Comparison of ENCODE assay signal across 10 mouse cellular contexts in genomic region chr4:63408247-63408646, GRCm38 (mm10). TPM values are rescaled to one million over a fixed set of nuclear protein-coding genes. Genes with fewer than 3 reads are reported as not detected.
A peak's percentile ranks its signal among the peaks of the same experiment; 100 is the strongest.
DNase-seq lines count a peak whose midpoint lies in the region; ATAC-seq and TF ChIP-seq lines count a peak whose summit lies in the region.
"Had no signal": no experiment of that assay in that cellular context is flagged by ENCODE, and none has a peak within 500 bp of the region (broad histone marks: within the 10 kb centered on the region; RNA-seq: fewer than 3 reads in every experiment).

No protein-coding gene starts in this region.

- H3K4me3 ChIP-seq in spleen, adult 2 months (ENCODE audit: extremely low read depth, insufficient read depth, insufficient read length) = no peak overlapping the region
- H3K4me3 ChIP-seq in limb, embryonic 15.5 days = no peak overlapping the region

- no peak for ATAC-seq in limb, embryonic 15.5 days (ENCODE audit: insufficient number of reproducible peaks, low FRiP score, low TSS enrichment, low read depth)
- ATAC-seq in megakaryocyte, adult 5-6 weeks (ENCODE audit: poor library complexity, severe bottlenecking) = no peak

- peaks cover 42% of the 10 kb centered on the region for H3K4me1 ChIP-seq in spleen, adult 2 months (ENCODE audit: control insufficient read depth, insufficient read depth, insufficient read length)
- H3K4me1 ChIP-seq in limb, embryonic 15.5 days = peaks cover 55% of the 10 kb centered on the region

- H3K27ac ChIP-seq in spleen, adult 2 months (ENCODE audit: insufficient read depth, low read length) = peak overlapping the region; percentile 52
- H3K27ac ChIP-seq in limb, embryonic 15.5 days = peak overlapping the region; percentile 23; the same call in 1 of the 2 replicates
- H3K27ac ChIP-seq: kidney, postnatal 0 days had no signal

- no peak for TF ChIP-seq CTCF in spleen, adult 2 months (IDR thresholded peaks at IDR 0.05; ENCODE audit: extremely low read depth, insufficient read depth, insufficient read length, insufficient replicate concordance)

- no peaks in the 10 kb centered on the region for H3K27me3 ChIP-seq in spleen, adult 2 months (ENCODE audit: control insufficient read depth, insufficient read depth, low read length)
- no peaks in the 10 kb centered on the region for H3K27me3 ChIP-seq in limb, embryonic 15.5 days

- H3K4me2 ChIP-seq in limb, embryonic 15.5 days = peak overlapping the region; percentile 99

- DNase-seq in cerebellum, postnatal 4 days (ENCODE audit: low spot score in 2 of 2) = peak; percentile 46 to 76
- DNase-seq in cerebellum, adult 11-12 months = no peak
- no peak for DNase-seq in spleen, adult 2 months (ENCODE audit: low read depth in 1 of 2, low spot score in 2 of 2)
- no peak for DNase-seq in spleen, adult 18-20 months
- no peak for DNase-seq in layer of hippocampus, postnatal 25 days (ENCODE audit: extremely low spot score in 1 of 2, low spot score in 1 of 2)
- DNase-seq in spleen, adult 12 weeks (ENCODE audit: low spot score) = no peak
- DNase-seq: adrenal gland, adult 8-10 months had no signal

- H3K9me3 ChIP-seq in limb, embryonic 15.5 days = no peaks in the 10 kb centered on the region

- H3K36me3 ChIP-seq in spleen, adult 2 months (ENCODE audit: control insufficient read depth, insufficient read depth, low read length) = no peaks in the 10 kb centered on the region
- H3K36me3 ChIP-seq in limb, embryonic 15.5 days = no peaks in the 10 kb centered on the region

- no peak overlapping the region for H3K9ac ChIP-seq in limb, embryonic 15.5 days

- no peak for TF ChIP-seq POLR2A in spleen, adult 2 months (IDR thresholded peaks at IDR 0.05; ENCODE audit: low read depth, low read length)

- 73% methylated on average over 7 of the region's 7 CpGs for WGBS in spleen, adult 2 months
- WGBS in limb, embryonic 15.5 days = 40% methylated on average over 7 of the region's 7 CpGs

RNA-seq across cellular contexts. Expression of gene Akna, which starts 5.1 kb away (rescaled TPM):
- polyA plus RNA-seq in spleen, adult 2 months (2012; rRNA removed) = 94.1 and 100 TPM in 2 replicates
- polyA plus RNA-seq in limb, embryonic 15.5 days (2015; fragmentation: Nextera tagmentation; extraction: Ambion mirVana) = 5.6 and 6.0 TPM in 2 replicates
- 1 to 10 TPM; 2.6 to 4.4 TPM for total RNA-seq in layer of hippocampus, postnatal 25 days (2021)
- 84.6 and 91.2 TPM in 2 replicates for total RNA-seq in megakaryocyte, adult 5-6 weeks (2015)
- total RNA-seq in megakaryocyte, adult 5-6 weeks (2017) = 43.5 and 56.7 TPM in 2 replicates

RNA-seq across cellular contexts. Expression of gene Orm2, which starts 46.0 kb away (rescaled TPM):
- not detected in 2 replicates for polyA plus RNA-seq in spleen, adult 2 months (2012; rRNA removed)
- 0.25 and 0.35 TPM in 2 replicates for polyA plus RNA-seq in limb, embryonic 15.5 days (2015; fragmentation: Nextera tagmentation; extraction: Ambion mirVana)
- not detected for total RNA-seq in layer of hippocampus, postnatal 25 days (2021)
- total RNA-seq in megakaryocyte, adult 5-6 weeks (2015) = not detected in 2 replicates
- total RNA-seq in megakaryocyte, adult 5-6 weeks (2017) = not detected in 2 replicates
- polyA plus RNA-seq: kidney, postnatal 0 days had no signal

RNA-seq across cellular contexts. Expression of gene Orm3, which starts 52.3 kb away (rescaled TPM):
- polyA plus RNA-seq in spleen, adult 2 months (2012; rRNA removed) = not detected in 2 replicates
- not detected in 2 replicates for polyA plus RNA-seq in limb, embryonic 15.5 days (2015; fragmentation: Nextera tagmentation; extraction: Ambion mirVana)
- not detected for total RNA-seq in layer of hippocampus, postnatal 25 days (2021)
- total RNA-seq in megakaryocyte, adult 5-6 weeks (2015) = not detected in 2 replicates
- total RNA-seq in megakaryocyte, adult 5-6 weeks (2017) = not detected in 2 replicates
- polyA plus RNA-seq: kidney, postnatal 0 days had no signal

Comparison
In these comparisons a context has a peak if more than half of its experiments do, and no peak if none do; other contexts are left out.
1. DNase-seq: peak in cerebellum, postnatal 4 days (2 of 2); none in cerebellum, adult 11-12 months (single experiment), spleen, adult 2 months (0 of 2), spleen, adult 18-20 months (0 of 2), layer of hippocampus, postnatal 25 days (0 of 2) and spleen, adult 12 weeks (single experiment).
2. RNA of gene Akna, which starts 5.1 kb away (total RNA-seq): 43.5 to 91.2 TPM in megakaryocyte, adult 5-6 weeks; 2.6 to 4.4 TPM in layer of hippocampus, postnatal 25 days; every median in the first group is over 4 times any median in the second.